Mouse (Mus musculus) hindbrain, embryonic 16.5 days (tissue): ENCODE data around the gene 1700020D05Rik. TPM values are rescaled to one million over a fixed set of nuclear protein-coding genes. Genes with fewer than 3 reads are reported as not detected.

Experiments
- ATAC-seq: fragments of 200-750 bp; cut with Nextera tagmentation; 2 replicates; pipeline ENCODE4 v1.8.0; 2017; ENCODE audit warnings: moderate TSS enrichment, moderate library complexity
- H3K27ac ChIP-seq: fragments of 300-500 bp; sonication (generic); 2 replicates; pipeline ENCODE4 v1.5.1; 2014; ENCODE audit warnings: low read depth, mild to moderate bottlenecking, control low read depth, low read length, moderate library complexity
- H3K27me3 ChIP-seq: fragments of 300-500 bp; sonication (generic); replicated peaks from 2 replicates; pipeline ENCODE4 v1.6.1; 2014; ENCODE audit warnings: low read length; ENCODE audit not compliant: control insufficient read depth, insufficient read depth
- H3K36me3 ChIP-seq: fragments of 300-500 bp; sonication (generic); 2 replicates; pipeline ENCODE4 v1.6.1; 2014; ENCODE audit warnings: mild to moderate bottlenecking, low read length, moderate library complexity, mixed read lengths; ENCODE audit not compliant: control insufficient read depth, insufficient read depth
- H3K4me1 ChIP-seq: fragments of 300-500 bp; sonication (generic); 2 replicates; pipeline ENCODE4 v1.6.1; 2014; ENCODE audit warnings: low read depth, low read length; ENCODE audit not compliant: control insufficient read depth, insufficient read depth
- H3K4me2 ChIP-seq: fragments of 300-500 bp; sonication (generic); 2 replicates; pipeline ENCODE4 v1.6.1; 2014; ENCODE audit warnings: mild to moderate bottlenecking, low read length, control low read depth, moderate library complexity
- H3K4me3 ChIP-seq: fragments of 300-500 bp; sonication (generic); 2 replicates; pipeline ENCODE4 v1.5.1; 2014; ENCODE audit warnings: mild to moderate bottlenecking, low read length, control low read depth, moderate library complexity
- H3K9ac ChIP-seq: fragments of 300-500 bp; sonication (generic); 2 replicates; pipeline ENCODE4 v1.6.1; 2014; ENCODE audit warnings: low read depth, mild to moderate bottlenecking, control low read depth, low read length, moderate library complexity
- H3K9me3 ChIP-seq: fragments of 300-500 bp; sonication (generic); 2 replicates; pipeline ENCODE4 v1.6.1; 2014; ENCODE audit warnings: mild to moderate bottlenecking, low read length, moderate library complexity; ENCODE audit not compliant: control insufficient read depth
- WGBS: fragments of 180-500 bp; shearing (Covaris S2); extraction: QIAGEN DNeasy Blood & Tissue Kit; methylation state at CpG from one replicate; pipeline ENCODE4 v1.1.7; 2014; 5-methylcytosine and 5-hydroxymethylcytosine counted together
- polyA plus RNA-seq: library from polyadenylated mRNA; unstranded; fragments of >200 nt; fragmentation: Nextera tagmentation; extraction: Ambion mirVana; gene quantifications from 2 replicates; pipeline ENCODE4 v1.2.1, GENCODE M21; 2015

Gene 1700020D05Rik
- polyA plus RNA-seq, 1 experiment from 2014 or later = 0.15 TPM

DNA sequence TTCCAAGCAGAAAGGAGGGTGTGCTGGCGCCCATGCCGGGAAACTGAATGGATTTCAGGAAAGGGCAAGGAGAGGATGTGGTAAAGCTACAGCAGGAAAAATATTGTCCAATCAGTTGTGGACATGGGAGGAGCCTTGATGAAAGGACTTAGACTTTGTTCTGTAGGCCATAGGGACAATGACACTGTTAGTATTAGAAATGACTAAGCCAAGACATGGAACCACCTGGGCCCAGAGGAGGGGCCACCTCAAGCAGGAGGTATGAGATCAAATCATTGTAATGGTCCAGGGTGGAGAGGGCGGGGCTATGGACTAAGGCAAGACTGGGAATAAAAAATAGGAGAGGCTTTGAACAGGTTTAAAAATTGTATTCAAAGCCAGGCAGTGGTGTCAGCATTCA lies 15.1 kb upstream of the 1700020D05Rik start:
- H3K27me3 ChIP-seq = no peaks in the 10 kb centered on the region
- ATAC-seq = no peak
- H3K27ac ChIP-seq = no peak overlapping the region
- H3K4me3 ChIP-seq = no peak overlapping the region
- no peaks in the 10 kb centered on the region for H3K36me3 ChIP-seq
- no peaks in the 10 kb centered on the region for H3K9me3 ChIP-seq
- H3K4me1 ChIP-seq = no peaks in the 10 kb centered on the region
- H3K9ac ChIP-seq = no peak overlapping the region
- no peak overlapping the region for H3K4me2 ChIP-seq
- WGBS = 87% methylated on average over 3 of the region's 3 CpGs

- Histone ChIP-seq H3K27ac (no peak overlapping the region), H3K9ac (no peak overlapping the region), H3K4me1 (peaks cover 6% of the 10 kb centered on the region; the same call in 1 of the 2 replicates), H3K9me3 (no peaks in the 10 kb centered on the region), H3K36me3 (no peaks in the 10 kb centered on the region), H3K4me3 (no peak overlapping the region), H3K4me2 (no peak overlapping the region), H3K27me3 (no peaks in the 10 kb centered on the region)
- 80% methylated on average over 8 of the region's 8 CpGs for WGBS
- no peak for ATAC-seq
Measured at GRCm38 (mm10) chr19:5516906-5517505, 13.4 kb upstream of the 1700020D05Rik start.

GRCm38 (mm10) chr19:5515840-5516777 lies 12.5 kb upstream of the 1700020D05Rik start:
- Histone ChIP-seq H3K36me3 (no peaks in the 10 kb centered on the region), H3K27me3 (no peaks in the 10 kb centered on the region), H3K9ac (no peak overlapping the region), H3K27ac (no peak overlapping the region), H3K4me2 (no peak overlapping the region), H3K4me3 (no peak overlapping the region), H3K4me1 (peaks cover 9% of the 10 kb centered on the region; the same call in 1 of the 2 replicates), H3K9me3 (no peaks in the 10 kb centered on the region)
- 77% methylated on average over 7 of the region's 7 CpGs for WGBS
- no peak for ATAC-seq

- Histone ChIP-seq H3K36me3 (no peaks in the 10 kb centered on the region), H3K9ac (no peak overlapping the region), H3K9me3 (no peaks in the 10 kb centered on the region), H3K4me1 (peaks cover 20% of the 10 kb centered on the region), H3K27ac (no peak overlapping the region), H3K27me3 (no peaks in the 10 kb centered on the region), H3K4me2 (no peak overlapping the region), H3K4me3 (no peak overlapping the region)
- no peak for ATAC-seq
- WGBS = 81% methylated on average over 3 of the region's 3 CpGs
Measured at GRCm38 (mm10) chr19:5513005-5513349, 9.4 kb upstream of the 1700020D05Rik start.

DNA sequence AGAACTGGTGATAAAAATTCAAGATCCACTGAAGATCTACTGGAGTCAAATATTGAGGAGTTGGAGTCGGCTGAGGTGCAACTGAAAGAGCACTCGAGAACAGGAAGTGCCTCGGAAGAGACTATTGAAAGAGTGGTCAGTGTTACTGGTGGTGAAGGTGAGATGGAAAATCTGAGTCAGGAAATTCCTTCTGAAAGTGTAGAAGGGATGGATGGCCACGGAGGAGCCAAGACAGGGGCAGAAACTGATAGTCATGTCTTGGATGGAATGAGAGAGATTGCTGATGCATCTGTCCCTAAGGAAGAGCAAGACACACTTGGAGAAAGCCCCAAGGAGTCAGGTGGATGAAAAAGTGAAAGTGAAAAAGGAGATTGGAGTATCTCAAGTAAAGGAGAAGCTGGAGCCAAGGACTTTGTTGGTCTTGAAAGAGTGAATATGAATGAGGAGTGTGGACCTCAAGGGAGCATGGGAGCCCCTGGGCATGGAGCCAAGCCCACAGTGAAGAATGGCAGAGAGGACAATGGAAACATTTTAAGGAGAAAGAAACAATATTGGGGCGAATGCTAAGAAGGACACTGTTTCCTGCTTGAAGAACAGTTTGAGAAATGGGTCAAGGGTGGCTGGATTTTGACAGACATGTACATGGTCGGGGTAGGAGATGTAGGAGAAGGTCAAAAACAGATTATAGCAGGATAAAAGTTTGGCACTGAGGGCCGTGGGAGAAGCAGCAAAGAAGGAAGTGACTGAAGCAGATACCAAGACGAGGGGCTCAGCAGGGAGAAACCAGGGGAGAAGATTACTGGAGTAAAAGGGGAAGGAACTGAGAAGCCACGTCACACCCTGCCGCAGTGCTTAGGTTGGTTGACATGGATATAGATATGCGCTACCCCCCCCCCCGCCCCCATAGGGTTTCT lies 8.8 kb upstream of the 1700020D05Rik start:
- Histone ChIP-seq H3K27me3 (no peaks in the 10 kb centered on the region), H3K9me3 (no peaks in the 10 kb centered on the region), H3K36me3 (no peaks in the 10 kb centered on the region), H3K9ac (no peak overlapping the region), H3K4me3 (no peak overlapping the region), H3K4me2 (no peak overlapping the region), H3K4me1 (peaks cover 20% of the 10 kb centered on the region), H3K27ac (no peak overlapping the region)
- 78% methylated on average over 12 of the region's 12 CpGs for WGBS
- ATAC-seq = no peak

DNA sequence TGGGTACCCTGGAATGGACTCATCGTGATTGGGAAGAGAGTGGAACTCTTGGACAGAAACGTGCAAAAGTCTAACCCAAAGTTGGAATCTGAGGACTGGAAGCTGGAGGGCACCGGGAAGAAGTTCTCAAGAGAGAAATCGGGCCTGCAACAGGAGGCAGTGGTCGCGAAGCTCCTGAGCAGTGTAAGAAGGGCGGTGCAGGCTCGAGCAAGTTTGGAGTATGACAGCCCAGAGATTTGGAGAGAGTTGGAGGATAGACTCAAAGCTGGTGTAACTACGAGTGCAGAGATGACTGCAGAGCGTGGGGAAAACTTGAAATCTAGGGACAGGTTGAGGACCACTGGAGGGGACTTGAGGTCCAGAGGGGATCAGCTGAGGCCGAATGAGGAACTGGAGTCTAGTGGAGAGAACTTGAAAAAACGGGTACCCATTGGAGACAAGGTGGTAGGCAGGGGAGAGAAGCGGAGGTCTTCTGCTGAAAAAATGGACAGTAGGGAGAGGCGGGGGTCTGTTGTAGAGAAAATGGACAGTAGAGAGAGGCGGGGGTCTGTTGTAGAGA lies 7.6 kb upstream of the 1700020D05Rik start:
- Histone ChIP-seq H3K36me3 (no peaks in the 10 kb centered on the region), H3K9me3 (no peaks in the 10 kb centered on the region), H3K9ac (peak overlapping the region; percentile 58), H3K27ac (peak overlapping the region; percentile 51; the same call in 1 of the 2 replicates), H3K4me2 (peak overlapping the region; percentile 56), H3K4me1 (peaks cover 20% of the 10 kb centered on the region), H3K4me3 (peak overlapping the region; percentile 51), H3K27me3 (no peaks in the 10 kb centered on the region)
- 57% methylated on average over 15 of the region's 15 CpGs for WGBS
- ATAC-seq = no peak

- Histone ChIP-seq H3K4me2 (peak within 1 kb of the TSS; percentile 56), H3K4me3 (peak within 1 kb of the TSS; percentile 51), H3K27me3 (no peaks in the 10 kb centered on the region), H3K4me1 (peaks cover 20% of the 10 kb centered on the region), H3K9ac (peak within 1 kb of the TSS; percentile 71), H3K36me3 (no peaks in the 10 kb centered on the region), H3K27ac (peak within 1 kb of the TSS; percentile 51), H3K9me3 (no peaks in the 10 kb centered on the region)
- peak; percentile 100 for ATAC-seq
- 1% methylated on average over 47 of the region's 47 CpGs for WGBS
Measured at GRCm38 (mm10) chr19:5510031-5511026, 6.7 kb upstream of the 1700020D05Rik start, which contains the start of gene Snx32. Gene Snx32, minus strand, starts transcription at chr19:5510538.

GRCm38 (mm10) chr19:5500330-5500875 lies 3.2 kb downstream of the 1700020D05Rik start:
- H3K9me3 ChIP-seq = no peaks in the 10 kb centered on the region
- H3K4me1 ChIP-seq = no peaks in the 10 kb centered on the region
- H3K27me3 ChIP-seq = no peaks in the 10 kb centered on the region
- ATAC-seq = no peak
- H3K36me3 ChIP-seq = peaks cover 15% of the 10 kb centered on the region
- no peak overlapping the region for H3K27ac ChIP-seq
- H3K4me3 ChIP-seq = no peak overlapping the region
- H3K4me2 ChIP-seq = no peak overlapping the region
- no peak overlapping the region for H3K9ac ChIP-seq
- 93% methylated on average over 2 of the region's 2 CpGs for WGBS
